Mouse (Mus musculus): Measurements from ENCODE around the gene Camkmt.
A peak's percentile ranks its signal among the peaks of the same experiment; 100 is the strongest.

Gene Camkmt

DNA sequence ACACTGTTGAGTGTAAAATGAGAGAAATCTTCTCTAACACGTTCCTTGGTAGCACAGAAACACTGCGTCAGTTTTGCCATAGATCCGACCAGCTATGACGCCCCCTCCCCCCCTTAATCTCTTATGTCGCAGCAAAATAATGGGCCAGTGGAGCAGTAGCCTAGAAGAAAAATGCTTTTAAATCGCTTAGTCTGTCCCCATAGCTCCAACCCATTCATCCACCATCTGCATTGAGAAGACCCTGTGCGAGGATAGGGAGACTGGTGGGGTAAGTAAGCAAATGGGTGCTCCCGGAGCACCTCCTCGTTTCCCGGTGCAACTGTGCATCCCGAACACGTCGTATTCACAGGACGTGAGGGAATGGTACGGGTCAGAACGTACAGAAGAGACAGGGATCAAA is 731 bp upstream of the Camkmt start:
- DNase-seq (ENCODE audit: low spot score in 2 of 2), result no peak

DNA sequence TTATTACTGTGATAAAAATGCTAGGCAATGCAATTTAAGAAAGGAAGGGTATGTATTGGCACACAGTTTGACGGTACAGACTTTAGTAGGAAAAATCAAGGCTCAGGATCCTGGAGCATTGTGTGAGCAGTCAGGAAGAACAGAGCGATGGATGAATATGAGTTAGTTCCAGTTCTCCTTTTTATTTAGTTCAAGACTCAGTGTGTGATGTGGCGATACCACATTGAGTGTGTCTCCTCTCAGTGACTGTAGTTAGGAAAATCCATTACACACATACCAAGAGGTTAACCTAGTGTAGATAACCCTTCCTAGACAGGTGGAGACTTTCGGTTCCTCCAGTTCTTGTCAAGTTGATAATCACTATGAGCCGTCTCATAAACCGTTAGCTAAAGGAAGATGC is 1.4 kb downstream of the Camkmt start:
- no peak for DNase-seq (ENCODE audit: low spot score in 2 of 2)

DNA sequence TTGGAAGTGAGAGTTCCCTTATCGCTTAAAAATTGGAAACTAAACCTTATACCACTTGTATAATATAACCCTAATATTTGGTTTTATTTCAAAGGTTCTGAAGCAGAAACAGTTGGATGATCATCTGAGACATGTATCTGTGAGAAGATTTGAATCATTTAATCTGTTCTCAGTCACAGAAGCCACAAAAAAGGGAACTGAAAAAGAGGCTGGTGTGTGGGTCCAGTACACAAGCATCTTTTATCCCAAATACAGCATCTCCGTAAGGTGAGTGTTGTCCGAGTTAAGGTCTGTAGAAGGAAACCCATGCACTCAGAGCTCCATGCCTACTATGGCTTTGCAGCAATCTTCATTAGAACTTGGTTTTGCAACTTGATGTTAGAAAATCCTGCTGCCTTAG is 6.0 kb downstream of the Camkmt start:
- DNase-seq (ENCODE audit: low spot score in 2 of 2), result no peak

DNA sequence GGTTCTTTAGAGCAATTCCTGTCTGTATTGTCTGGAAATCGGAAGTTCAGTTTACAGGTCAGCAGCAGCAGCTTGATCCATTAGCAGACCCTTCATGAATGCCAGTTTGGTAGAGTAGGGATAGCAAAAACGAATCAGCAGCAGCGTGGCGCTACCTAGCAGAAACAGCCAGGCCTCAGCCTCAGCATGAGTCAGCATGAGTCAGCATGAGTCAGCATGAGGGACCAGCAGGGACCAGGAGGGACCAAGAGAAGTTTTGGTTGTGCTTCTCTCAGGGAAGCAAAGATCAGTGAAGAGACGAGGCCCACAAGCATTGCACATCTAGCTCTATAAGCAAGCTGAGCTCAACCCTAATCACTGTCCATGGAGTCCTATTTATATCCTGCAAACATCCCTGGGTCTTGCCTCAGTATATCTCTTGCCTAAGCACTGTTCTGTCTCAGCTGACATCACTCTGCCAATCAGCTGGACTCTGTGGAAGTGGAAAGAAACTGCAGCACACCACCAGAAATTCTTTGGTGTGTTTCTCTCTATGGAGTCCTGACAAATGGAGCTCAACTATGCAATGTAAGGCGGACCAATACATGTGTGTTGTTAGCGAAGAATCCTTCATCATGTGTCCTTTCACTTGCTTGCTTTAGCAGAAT is 8.4 kb downstream of the Camkmt start:
- no peak for DNase-seq (ENCODE audit: low spot score in 2 of 2)

DNA sequence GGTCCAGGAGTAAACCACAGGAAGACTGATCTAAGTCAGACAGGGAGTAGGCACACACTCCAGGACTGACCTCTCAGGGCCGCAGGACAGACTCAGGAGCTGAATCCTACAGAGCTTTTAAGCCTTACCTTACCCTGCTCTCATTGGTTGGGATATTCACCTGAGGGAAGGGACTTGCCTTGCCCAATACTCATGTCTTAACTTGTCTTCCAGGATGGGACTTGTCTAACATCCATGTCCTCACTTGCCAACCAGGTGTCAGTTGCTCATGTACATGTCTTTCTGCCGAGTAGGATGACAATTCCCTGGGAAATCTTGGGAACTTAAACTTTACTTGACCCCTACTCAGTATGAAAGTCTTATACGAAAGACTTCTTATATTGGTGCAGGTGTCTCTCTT is 9.9 kb downstream of the Camkmt start:
- DNase-seq (ENCODE audit: low spot score in 2 of 2), result no peak

DNA sequence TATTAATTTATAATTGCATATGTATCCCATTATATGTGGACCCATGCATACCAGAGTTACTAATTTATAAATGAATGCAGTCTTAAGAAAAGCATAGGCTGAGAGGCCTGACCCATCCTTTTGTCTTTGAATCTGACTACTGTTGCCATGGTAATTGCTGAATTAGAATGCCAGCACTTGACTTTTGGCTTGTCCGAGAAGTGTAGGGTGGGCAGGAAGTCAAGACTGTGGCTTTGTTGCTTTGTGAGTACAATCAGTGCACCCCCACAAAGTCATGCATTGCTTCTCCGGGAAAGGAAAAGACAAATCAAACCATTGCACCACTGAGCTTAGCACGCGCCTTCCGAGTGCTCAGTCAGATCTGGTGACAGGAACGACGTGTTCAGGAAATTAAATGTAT is 11.4 kb downstream of the Camkmt start:
- no peak for DNase-seq (ENCODE audit: low spot score in 2 of 2)

DNA sequence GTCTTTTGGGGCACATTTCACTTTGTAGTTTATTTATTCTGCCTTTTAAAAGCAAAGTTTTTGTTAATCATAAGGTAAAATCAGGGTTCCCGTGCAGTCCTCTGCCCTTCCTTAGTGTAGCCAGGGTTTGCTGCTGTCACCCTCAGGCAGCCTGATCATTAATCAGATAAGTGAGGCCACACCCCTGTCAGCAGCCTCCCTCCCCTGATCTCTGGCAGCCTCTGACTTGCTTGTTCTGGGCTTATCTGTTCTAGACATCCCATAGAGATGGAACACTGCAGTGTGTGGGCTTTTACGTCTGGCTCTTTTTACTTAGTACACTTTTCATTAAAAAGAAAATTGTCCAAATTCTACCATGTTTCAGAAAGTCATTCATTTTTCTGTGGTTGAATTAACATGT is 13.0 kb downstream of the Camkmt start:
- DNase-seq (ENCODE audit: low spot score in 2 of 2), result no peak

DNA sequence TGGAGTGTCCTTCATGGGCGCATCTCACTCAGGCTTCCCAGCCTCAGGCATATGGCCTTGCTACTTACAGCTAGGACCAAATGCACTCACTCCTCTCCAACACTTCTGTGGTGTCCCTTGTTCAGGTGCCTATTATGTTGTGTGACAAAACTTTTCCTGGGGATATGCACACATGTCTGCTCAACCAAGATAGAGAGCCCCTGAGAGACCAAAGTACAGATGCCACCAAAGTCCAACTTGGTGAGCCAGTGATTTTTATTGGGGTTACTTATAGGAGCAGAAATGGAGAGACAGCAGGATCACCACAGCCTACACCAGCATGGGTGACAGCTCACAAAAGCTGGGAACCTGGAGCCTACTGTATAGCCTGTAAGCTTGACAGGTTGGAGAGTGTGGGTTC is 20.3 kb downstream of the Camkmt start:
- no peak for DNase-seq (ENCODE audit: low spot score in 2 of 2)

DNA sequence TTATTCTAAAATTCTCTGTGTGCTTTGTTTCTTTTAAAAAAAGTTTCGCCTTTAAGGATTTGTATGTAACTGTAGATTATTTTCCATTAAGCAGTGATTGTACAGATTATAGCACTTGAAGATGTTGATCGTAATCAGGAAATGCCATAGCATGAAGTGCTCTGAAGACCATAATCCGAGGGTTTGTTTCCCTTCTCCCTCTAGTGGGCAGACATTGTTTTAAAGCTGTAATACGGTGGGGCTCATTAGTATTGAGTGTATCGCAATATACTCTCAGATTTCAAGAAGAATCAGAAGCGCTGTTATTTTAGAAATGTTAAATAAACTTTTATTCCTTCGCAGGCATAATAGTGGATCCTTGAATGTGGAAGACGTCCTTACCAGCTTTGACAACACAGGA is 23.1 kb downstream of the Camkmt start:
- no peak for DNase-seq (ENCODE audit: low spot score in 2 of 2)

DNA sequence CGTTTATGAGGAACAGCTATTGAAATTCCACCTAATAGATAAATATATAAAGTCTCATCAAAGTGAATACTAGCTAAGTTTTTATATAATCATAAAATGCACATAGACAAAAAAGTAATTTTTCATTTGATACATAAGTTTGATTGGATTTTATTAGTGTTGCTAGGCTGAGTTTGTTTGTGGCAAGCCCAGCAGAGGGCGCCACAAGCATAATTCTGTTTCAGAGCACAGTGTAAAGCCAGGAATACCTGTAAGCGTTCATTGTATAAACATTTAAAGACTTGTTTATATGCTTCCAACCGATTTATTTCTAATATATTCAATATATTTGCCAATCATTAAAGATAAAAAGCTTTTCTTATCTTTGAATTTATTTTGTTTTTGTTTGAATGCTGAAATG is 26.3 kb downstream of the Camkmt start:
- peak; percentile 62 to 83 for DNase-seq (ENCODE audit: low spot score in 2 of 2)

DNA sequence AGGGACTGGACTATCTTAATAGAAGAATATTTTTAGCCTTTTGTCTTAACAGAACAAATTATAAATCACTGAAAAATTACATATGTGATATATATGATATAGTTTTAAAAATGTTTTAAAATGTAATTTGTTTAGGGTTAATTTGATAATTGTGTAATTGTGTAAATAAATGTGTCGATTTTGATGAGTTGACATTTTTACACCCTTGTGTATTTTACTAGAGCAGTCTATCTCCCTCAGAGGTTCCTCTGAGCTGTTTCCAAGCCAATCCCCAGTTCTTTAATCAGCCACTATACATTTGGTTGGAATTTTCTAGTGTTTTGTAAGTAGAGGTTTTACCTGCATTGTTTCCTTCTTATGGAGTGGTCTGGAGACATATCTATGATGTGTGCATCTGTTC is 48.0 kb downstream of the Camkmt start:
- DNase-seq (ENCODE audit: low spot score in 2 of 2), result no peak

DNA sequence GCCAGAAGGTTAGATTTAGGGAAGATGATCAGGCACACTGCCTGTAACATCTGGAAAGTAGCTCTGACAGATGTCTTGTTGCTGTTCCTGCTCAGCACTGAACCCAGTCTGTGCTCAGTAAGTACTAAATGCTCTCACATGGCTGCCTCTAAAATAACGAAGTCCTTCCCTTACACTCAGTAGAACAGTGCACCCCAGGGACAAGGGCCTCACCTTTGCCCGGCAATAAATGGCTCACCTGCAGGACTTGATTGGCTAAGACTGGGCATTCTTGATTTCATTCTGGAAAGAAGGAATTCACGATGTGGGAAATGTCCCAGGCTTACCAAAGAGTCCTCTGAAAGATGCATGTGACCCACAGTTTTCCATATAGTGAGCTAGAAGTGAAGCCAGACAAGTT is 51.3 kb downstream of the Camkmt start:
- DNase-seq (ENCODE audit: low spot score in 2 of 2), result no peak

DNA sequence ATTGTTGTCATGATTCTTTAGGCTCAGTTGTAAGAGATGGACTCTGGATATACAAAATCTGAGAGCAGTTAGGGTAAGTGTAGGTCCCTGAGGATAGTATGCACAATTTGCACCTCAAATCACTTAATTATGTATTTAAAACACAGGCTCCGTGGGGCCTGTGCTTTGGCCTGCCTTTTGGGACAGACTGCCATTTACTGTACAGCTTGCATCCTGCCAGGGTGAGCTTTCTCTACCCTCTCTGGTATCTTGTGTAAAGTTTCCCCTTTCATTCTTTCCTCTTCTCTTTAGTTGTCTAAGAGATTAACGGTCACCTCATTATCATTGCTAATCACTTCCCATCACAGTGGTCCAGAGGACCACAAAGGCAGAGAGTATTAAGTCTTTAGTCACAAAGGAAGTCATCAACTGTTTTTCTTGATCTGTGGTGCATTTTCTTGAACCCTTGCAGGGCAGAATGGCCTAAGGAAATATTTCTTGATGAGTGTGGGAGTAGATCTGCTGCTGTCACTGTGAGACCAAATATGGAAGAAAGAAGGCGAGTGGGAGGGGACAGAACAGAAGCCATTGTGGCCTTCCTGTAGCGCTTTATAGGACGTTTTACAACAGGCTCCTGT is 52.3 kb downstream of the Camkmt start:
- no peak for DNase-seq (ENCODE audit: low spot score in 2 of 2)

DNA sequence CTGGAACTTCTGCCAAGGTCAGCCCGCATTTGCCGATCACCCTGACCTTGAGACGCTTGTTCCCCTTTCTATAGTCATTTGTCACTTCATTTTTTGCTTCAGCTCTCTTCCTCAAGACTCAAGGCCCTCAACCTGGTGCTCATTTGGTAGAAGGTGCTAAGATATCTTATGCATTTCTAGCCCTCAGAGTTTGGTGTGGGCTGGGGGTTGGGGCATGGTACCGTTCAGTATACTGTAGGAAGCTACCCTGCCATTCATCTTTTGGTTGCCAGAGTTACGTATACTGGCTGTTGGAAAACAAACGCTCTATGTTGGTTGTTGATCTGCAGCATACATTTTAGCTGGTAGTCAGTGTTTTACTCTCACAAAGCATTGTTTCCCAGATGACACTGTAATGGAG is 53.8 kb downstream of the Camkmt start:
- no peak for DNase-seq (ENCODE audit: low spot score in 2 of 2)

DNA sequence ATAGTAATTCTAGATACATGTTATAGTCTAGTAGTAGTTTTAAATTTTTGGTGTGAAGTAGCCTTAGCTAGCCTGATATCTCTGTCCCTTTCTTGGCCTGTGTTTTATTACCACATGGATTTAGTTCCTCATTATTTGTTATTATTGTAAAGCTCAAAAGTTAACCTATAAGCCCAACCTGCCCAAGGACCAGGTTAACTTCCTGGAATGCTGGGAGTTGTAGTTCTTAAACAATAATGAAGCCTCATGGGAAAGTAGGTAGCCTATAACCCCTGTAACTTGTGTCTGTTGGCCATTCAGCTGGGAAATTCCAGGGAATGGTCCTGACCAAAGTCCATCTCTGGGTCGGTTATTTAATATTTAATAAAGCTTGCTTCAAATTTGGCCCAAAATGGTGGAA is 58.0 kb downstream of the Camkmt start:
- DNase-seq (ENCODE audit: low spot score in 2 of 2), result no peak

DNA sequence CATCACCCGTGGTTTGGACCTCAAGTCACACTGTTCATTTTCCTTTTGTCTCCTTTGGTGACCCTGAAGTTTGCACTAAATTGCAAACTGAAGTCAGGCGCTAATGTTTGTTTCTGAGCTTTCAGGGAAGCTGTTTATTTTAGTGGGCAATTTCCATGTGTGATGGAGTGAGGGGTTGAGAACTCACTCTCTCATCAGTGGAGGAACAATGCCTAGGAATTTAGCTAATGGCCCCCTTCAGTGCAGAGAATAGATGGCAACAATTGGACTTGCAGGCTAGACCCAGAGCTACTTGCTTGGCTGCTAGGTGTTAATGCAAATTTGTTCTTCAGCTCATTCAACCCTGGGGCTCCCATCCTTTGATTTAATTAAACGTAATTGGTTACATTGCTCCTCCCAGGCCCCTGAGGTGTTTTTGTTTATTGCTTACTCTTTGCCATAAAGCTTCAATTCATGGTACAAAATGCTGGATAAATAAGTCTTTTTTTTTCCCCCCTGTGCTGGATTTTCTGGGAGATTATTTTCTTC is 58.9 kb downstream of the Camkmt start:
- DNase-seq (ENCODE audit: low spot score in 2 of 2), result no peak

DNA sequence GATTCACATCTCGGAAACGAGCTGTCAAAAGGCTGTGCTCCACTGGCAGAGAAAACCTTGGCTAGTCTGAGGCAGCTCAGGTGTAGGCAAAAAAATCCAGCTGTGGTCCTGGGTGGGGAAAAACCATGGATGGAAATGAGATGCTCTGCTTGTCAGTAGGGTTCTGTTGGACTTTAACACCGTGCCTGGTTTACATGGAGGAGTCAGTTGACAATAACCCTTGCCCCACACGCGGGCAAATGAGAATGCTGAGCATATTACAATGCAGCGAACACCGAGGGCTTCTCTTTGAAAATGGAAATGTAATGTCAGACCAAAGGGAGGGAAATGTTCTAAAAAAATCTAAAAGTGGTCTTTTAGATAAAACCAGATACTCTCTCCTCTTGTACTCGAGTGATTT is 60.9 kb downstream of the Camkmt start:
- no peak for DNase-seq (ENCODE audit: low spot score in 2 of 2)

DNA sequence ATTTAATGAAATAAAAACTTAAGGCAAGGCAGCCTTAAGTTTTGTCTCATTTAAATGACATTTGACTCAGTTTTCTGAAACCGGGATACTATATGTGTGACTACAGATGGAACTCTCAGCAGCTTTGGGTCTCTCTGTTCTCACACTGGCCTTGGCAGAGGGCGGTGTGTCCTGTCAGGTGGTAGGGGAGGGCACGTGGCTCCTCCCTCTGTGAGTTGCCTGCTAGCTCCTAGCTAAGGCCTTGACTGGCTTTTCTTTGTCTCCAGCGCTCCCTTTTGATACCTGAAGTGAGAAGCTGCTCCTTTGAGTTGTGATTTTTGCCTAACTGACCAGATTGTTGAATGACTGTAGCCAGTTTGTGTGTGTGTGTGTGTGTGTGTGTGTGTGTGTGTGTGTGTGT is 67.8 kb downstream of the Camkmt start:
- DNase-seq (ENCODE audit: low spot score in 2 of 2), result no peak

DNA sequence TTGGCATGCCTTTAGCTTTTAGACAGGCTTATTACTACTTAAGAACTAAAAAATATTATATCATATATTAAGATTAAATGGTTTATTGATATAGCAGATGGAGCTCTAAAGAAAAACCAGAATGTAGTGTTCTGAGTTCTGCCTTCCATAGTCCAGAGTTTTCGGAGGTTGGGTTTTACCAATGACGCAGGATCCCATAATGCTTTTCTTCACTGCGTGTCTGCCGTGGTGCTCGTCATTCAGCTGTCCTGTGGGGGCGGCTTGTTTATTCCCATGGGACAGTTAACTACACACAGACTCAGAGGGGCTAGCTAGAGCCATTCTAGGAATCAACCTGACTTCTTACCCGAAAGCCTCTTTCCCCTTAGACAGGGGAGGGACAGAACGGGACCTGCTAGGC is 69.2 kb downstream of the Camkmt start:
- no peak for DNase-seq (ENCODE audit: low spot score in 2 of 2)

DNA sequence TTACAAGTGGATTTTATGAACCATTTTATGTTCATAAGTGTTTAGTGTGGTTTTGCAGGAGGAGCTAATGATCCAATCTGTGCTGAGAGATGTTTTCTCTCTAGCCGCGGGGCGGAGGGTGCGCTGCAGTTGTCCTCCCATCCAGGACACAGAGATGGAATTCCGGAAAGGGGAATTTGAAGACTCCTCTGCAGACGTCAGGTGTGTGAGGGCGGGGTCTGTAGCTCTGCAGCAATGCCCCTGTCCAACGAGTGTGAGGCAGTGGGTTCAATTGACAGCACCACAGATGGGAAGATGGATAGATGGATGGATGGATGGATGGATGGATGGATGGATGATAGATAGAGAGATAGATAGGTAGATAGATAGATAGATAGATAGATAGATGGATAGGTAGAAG is 70.4 kb downstream of the Camkmt start:
- no peak for DNase-seq (ENCODE audit: low spot score in 2 of 2)

DNA sequence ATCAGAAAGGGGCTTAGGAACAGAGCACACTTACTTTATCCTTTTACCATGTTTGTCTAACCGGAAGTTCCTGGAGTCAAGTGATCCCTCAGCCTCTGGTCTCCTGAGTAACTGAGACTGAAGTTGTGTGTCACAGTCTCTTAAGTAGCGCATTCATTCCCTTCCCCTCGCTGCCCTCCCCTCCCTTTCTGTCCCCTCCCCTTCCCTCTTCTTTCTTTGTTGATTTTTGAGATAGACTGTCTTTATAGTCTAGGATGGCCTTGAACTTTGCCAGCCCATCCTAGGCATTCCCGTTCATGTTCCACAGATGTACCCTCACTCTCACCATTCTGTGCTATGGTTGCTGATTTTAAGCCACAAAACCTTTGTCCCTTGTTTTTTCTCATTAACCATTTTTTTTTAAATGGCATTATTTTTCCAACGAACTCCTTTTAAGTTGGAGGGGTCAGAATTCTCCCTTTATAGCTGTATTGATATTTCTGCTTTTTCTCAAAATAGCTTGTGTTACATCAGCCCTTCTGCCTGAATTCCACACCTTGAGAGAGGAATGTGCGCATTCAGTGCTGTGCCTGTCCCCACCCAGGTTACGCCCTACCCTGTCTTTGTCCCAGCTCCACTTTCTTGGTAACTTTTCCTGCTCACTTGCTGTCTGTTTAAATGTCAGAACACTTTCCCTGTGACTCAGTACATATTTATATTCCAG is 72.4 kb downstream of the Camkmt start:
- DNase-seq (ENCODE audit: low spot score in 2 of 2), result no peak

DNA sequence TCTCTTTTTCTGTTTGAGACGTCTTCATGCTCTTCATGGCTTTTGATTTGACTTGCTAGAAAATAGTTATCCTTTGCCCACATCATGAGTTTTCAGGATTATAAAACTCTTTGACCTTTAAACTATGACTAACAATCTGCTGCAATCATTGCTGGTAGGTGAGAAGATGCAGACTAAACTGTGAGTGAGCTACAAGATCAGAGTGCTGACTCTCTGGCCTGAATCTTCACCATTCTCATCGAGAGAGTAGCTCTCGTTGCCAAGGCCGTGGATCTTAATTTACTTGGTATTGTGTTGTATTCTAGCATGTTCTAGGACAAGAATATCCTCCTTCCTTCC is 72.9 kb downstream of the Camkmt start:
- no peak for DNase-seq (ENCODE audit: low spot score in 2 of 2)

DNA sequence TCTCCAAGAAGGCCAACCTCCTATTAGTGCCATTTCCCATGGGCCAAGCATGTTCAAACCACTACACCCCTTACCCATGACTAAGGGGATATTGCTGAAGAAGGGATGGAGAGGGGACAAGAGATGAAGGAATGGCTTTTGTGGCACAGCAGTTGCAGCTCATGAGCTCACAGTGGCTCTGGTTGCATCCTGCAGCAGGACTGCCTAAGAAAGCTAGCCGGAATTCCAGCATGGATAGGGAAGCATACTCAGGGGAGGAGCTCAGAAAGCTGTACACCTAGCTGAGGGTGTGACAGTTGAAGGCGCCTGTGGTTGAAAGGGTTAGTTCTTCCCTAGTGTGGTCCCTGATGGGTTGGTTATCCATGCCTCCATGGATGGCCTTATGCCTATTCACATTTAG is 78.4 kb downstream of the Camkmt start:
- no peak for DNase-seq (ENCODE audit: low spot score in 2 of 2)

Measured in right cerebral cortex, postnatal 10 days (tissue).